Mouse (Mus musculus) forebrain, embryonic 16.5 days (tissue): ENCODE results near the gene Sgms2. TPM values are rescaled to one million over a fixed set of nuclear protein-coding genes. Genes with fewer than 3 reads are reported as not detected.

Source experiments
- ATAC-seq: fragments of 200-750 bp; cut with Nextera tagmentation; 2 replicates; pipeline ENCODE4 v1.8.0; 2017; ENCODE audit warnings: mild to moderate bottlenecking, moderate library complexity
- H3K27ac ChIP-seq: fragments of 300-500 bp; sonication (generic); 2 replicates; pipeline ENCODE4 v1.5.1; 2014; ENCODE audit warnings: low read length, control low read depth
- H3K27me3 ChIP-seq: fragments of 300-500 bp; sonication (generic); replicated peaks from 2 replicates; pipeline ENCODE4 v1.6.1; 2014; ENCODE audit warnings: low read length; ENCODE audit not compliant: control insufficient read depth, insufficient read depth
- H3K36me3 ChIP-seq: fragments of 300-500 bp; sonication (generic); 2 replicates; pipeline ENCODE4 v1.6.1; 2014; ENCODE audit not compliant: control insufficient read depth, insufficient read depth
- H3K4me1 ChIP-seq: fragments of 300-500 bp; sonication (generic); replicated peaks from 2 replicates; pipeline ENCODE4 v1.6.1; 2014; ENCODE audit warnings: low read length; ENCODE audit not compliant: control insufficient read depth, insufficient read depth
- H3K4me2 ChIP-seq: fragments of 300-500 bp; sonication (generic); 2 replicates; pipeline ENCODE4 v1.6.1; 2014; ENCODE audit warnings: mild to moderate bottlenecking, low read length, control low read depth
- H3K4me3 ChIP-seq: fragments of 300-500 bp; sonication (generic); replicated peaks from 2 replicates; pipeline ENCODE4 v1.5.1; 2014; ENCODE audit warnings: mild to moderate bottlenecking, low read length, control low read depth
- H3K9ac ChIP-seq: fragments of 300-500 bp; sonication (generic); replicated peaks from 2 replicates; pipeline ENCODE4 v1.6.1; 2014; ENCODE audit warnings: low read depth, low read length, control low read depth
- H3K9me3 ChIP-seq: fragments of 300-500 bp; sonication (generic); 2 replicates; pipeline ENCODE4 v1.6.1; 2016; ENCODE audit warnings: low read length; ENCODE audit not compliant: control insufficient read depth
- WGBS: fragments of 180-500 bp; shearing (Covaris S2); extraction: QIAGEN DNeasy Blood & Tissue Kit; methylation state at CpG from one replicate; pipeline ENCODE4 v1.1.7; 2014; 5-methylcytosine and 5-hydroxymethylcytosine counted together
- polyA plus RNA-seq: library from polyadenylated mRNA; unstranded; fragments of >200 nt; fragmentation: Nextera tagmentation; extraction: Ambion mirVana; gene quantifications from 2 replicates; pipeline ENCODE4 v1.2.1, GENCODE M21; 2015

Gene Sgms2
- polyA plus RNA-seq, 1 experiment from 2014 or later = 1.0 TPM

DNA sequence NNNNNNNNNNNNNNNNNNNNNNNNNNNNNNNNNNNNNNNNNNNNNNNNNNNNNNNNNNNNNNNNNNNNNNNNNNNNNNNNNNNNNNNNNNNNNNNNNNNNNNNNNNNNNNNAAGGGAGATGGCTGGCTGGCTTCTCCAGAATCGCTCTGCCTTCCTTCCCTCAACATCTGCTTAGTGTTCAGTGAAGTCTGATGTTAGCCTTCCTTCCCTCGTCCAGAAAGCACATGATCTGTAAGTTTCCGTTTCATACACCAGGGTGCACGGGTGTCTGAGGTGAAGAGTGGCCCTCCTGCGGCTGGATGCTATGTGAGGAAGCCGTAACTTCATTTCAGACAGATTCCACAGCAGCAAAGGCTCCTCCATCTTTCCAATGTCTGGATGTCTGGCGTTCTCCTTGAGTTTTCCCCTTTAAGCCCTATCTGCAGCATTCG, 156.1 kb downstream of the Sgms2 start:
- Histone ChIP-seq H3K9me3 (no peaks in the 10 kb centered on the region), H3K9ac (no peak overlapping the region), H3K4me1 (no peaks in the 10 kb centered on the region), H3K4me2 (no peak overlapping the region), H3K36me3 (no peaks in the 10 kb centered on the region), H3K27me3 (0 out of 2 replicates have a peak, but pooled peaks cover 2% of the 10 kb centered on the region), H3K27ac (no peak overlapping the region), H3K4me3 (no peak overlapping the region)
- ATAC-seq = no peak
- WGBS = 85% methylated on average over 8 of the region's 8 CpGs

DNA sequence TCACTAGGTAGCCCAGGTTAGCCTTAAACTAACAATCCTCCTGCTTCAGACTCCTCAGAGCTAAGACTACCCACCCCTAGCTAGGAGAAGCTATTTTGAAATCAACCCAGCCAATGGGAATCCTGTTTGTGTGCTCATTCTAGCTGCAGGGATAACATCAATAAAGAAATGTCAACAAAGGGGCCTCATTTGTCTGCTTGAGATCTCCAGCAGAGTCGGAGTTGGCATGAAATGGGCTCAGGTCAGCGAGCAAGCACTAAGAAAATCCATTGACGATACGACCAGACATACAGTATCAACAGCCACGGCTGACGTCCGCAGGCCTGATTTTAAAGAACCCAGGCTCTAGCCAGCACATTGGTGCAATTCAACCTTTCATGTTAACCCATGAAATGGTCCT, 164.0 kb downstream of the Sgms2 start:
- no peaks in the 10 kb centered on the region for H3K9me3 ChIP-seq
- H3K4me3 ChIP-seq = no peak overlapping the region
- no peak overlapping the region for H3K4me2 ChIP-seq
- 42% methylated on average over 7 of the region's 7 CpGs for WGBS
- ATAC-seq = no peak
- H3K4me1 ChIP-seq = no peaks in the 10 kb centered on the region
- H3K36me3 ChIP-seq = no peaks in the 10 kb centered on the region
- H3K9ac ChIP-seq = no peak overlapping the region
- no peak overlapping the region for H3K27ac ChIP-seq
- H3K27me3 ChIP-seq = no peaks in the 10 kb centered on the region

DNA sequence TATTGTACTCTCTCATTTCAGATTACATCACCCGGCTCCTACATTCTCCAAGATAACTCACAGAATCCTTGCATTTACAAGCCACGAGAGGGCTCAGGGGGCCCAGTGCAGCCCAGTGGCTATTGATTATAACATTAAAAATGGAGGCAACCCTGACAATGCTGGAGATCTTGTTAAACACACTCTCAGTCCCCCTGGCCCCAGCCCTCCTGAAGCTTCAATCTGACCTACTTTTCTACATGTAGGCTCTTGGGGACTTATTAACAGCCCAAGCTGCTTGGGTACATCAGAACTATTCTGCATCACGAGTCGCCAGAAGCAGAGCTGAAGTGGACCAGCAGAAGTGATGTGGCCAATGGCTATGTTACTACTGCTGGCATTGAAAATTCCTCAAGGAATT, 164.6 kb downstream of the Sgms2 start:
- Histone ChIP-seq H3K27me3 (no peaks in the 10 kb centered on the region), H3K9me3 (no peaks in the 10 kb centered on the region), H3K4me2 (no peak overlapping the region), H3K4me1 (no peaks in the 10 kb centered on the region), H3K4me3 (no peak overlapping the region), H3K36me3 (no peaks in the 10 kb centered on the region), H3K9ac (no peak overlapping the region), H3K27ac (no peak overlapping the region)
- WGBS = 88% methylated on average over 4 of the region's 4 CpGs
- ATAC-seq = no peak

DNA sequence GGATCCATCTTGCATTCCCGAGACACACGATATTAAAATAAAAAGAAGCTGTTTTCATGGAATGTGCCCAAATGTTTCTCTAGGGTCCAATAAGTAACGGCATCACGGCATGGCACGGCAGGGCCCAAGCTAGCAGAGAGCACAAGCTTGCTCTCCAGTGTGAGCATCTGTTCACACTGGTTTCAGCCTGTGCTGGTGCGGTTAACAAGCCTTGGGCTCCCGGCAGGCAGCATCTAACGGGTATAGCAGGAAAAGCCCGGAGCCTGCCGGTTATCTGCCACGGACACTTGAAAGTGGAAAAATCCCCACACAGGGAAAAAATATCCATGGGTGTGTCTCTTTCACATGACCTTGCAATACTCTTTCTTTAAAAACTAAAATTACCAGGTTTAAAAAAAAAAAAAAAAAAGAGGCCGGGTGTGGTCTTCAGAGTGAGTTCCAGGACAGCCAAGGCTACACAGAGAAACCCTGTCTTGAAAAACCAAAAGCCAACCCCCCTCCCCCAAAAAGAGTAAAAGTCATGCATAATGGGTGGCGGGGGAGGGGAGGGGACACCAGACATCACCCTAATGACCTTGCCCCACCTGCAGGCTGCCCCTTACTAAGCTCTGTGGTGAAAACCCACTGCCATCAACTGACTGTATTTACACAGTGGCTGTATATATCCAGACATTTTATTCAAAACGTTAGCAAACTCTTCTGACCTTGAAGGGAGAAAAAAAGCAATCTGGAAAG, 169.0 kb downstream of the Sgms2 start:
- Histone ChIP-seq H3K4me2 (no peak overlapping the region), H3K9me3 (no peaks in the 10 kb centered on the region), H3K36me3 (no peaks in the 10 kb centered on the region), H3K9ac (no peak overlapping the region), H3K27ac (no peak overlapping the region), H3K27me3 (no peaks in the 10 kb centered on the region), H3K4me3 (no peak overlapping the region), H3K4me1 (0 out of 2 replicates have a peak, but pooled peaks cover 2% of the 10 kb centered on the region)
- WGBS = 71% methylated on average over 14 of the region's 14 CpGs
- no peak for ATAC-seq

DNA sequence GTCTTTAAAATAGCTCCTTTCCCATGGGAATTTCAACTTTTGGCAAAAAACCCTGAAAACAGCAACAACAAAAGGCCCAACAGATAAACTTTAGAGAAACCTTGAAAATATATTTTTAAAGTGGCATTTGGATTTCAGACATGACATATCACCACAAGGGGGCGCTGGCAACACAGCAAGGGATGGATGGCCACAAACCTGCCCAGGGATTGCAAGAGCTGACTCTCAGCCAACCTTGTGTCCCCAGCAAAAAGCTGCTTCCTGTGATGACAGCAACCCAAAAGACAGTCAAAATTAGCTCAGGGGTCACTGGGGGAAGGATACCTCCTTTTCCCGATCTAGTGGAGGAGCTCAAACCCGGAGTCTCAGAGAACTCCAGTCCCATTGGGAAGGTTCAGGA, 171.0 kb downstream of the Sgms2 start:
- 7% methylated on average over 3 of the region's 3 CpGs for WGBS
- no peak for ATAC-seq
- no peaks in the 10 kb centered on the region for H3K27me3 ChIP-seq
- H3K27ac ChIP-seq = no peak overlapping the region
- H3K4me2 ChIP-seq = no peak overlapping the region
- H3K4me3 ChIP-seq = no peak overlapping the region
- no peak overlapping the region for H3K9ac ChIP-seq
- no peaks in the 10 kb centered on the region for H3K9me3 ChIP-seq
- 0 out of 2 replicates have a peak, but pooled peaks cover 2% of the 10 kb centered on the region for H3K4me1 ChIP-seq
- no peaks in the 10 kb centered on the region for H3K36me3 ChIP-seq

DNA sequence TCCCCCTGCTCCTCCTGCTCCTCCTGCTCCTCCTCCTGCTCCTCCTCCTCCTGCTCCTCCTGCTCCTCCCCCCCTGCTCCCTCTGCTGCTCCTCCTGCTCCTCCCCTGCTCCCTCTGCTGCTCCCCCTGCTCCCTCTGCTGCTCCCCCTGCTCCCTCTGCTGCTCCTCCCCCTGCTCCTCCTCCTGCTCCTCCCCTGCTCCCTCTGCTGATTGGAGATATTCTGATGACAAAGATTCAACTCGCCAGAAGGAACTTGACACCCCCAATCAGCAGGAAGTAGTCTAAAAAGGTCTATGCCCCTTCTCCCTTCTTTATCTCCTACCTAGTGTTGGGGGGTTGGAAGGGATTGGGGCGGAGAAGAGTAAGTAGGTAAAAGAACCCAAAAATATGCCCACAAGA, 173.0 kb downstream of the Sgms2 start:
- Histone ChIP-seq H3K4me2 (no peak overlapping the region), H3K9ac (no peak overlapping the region), H3K27ac (no peak overlapping the region), H3K4me3 (no peak overlapping the region), H3K4me1 (0 out of 2 replicates have a peak, but pooled peaks cover 2% of the 10 kb centered on the region), H3K9me3 (no peaks in the 10 kb centered on the region), H3K36me3 (no peaks in the 10 kb centered on the region), H3K27me3 (no peaks in the 10 kb centered on the region)
- no peak for ATAC-seq
- WGBS = 48% methylated on average over 2 of the region's 2 CpGs

DNA sequence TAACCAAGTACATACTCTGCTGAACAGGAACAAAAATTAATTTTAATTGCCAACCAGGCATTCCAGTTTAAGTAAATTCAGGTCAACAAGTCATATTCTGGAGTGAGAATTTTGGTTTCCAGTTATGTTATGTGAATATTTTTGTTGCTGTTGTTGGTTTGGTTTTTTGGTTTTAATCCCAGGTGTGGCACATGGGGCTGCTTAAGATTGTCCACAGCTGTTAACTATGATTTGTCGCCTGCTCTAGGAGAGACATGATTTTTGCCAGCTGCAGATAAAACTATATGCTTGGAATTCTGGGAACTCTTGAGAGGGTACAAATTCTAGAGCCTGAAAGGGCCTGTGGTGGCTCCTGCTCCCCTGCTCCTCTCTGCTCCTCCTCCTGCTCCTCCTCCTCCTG, 174.1 kb downstream of the Sgms2 start:
- Histone ChIP-seq H3K4me3 (no peak overlapping the region), H3K27me3 (no peaks in the 10 kb centered on the region), H3K9ac (no peak overlapping the region), H3K4me2 (no peak overlapping the region), H3K4me1 (0 out of 2 replicates have a peak, but pooled peaks cover 2% of the 10 kb centered on the region), H3K9me3 (no peaks in the 10 kb centered on the region), H3K36me3 (no peaks in the 10 kb centered on the region), H3K27ac (no peak overlapping the region)
- 89% methylated on average over 1 of the region's 1 CpGs for WGBS
- ATAC-seq = no peak

DNA sequence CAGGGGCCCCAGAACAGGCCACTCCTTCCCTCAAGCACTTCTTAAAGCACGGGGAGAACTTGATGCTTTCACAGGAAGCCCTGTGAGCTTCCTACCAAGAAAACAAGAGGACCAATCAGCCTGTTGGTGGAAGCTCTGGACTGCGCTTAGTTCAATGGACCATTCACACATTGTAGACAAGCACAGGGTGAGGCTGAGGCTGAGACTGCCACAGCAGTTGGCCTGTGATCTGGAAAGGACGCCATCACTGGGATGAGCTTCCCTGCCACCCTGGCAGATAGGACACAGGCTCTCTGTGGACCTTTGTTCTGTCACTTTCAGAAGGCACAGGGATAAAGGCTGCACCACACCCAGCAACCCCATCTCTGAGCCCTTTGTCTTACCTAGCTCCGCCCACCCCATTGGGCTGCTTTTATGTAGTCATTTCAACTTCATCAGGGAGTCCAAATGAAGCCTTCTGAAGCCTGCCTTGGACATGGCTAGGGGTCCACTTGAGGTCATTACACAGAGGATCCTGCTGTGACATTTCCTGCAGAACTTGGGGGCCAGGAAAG, 175.2 kb downstream of the Sgms2 start:
- Histone ChIP-seq H3K27me3 (no peaks in the 10 kb centered on the region), H3K4me1 (0 out of 2 replicates have a peak, but pooled peaks cover 2% of the 10 kb centered on the region), H3K9ac (no peak overlapping the region), H3K36me3 (no peaks in the 10 kb centered on the region), H3K4me2 (no peak overlapping the region), H3K4me3 (no peak overlapping the region), H3K9me3 (no peaks in the 10 kb centered on the region), H3K27ac (no peak overlapping the region)
- ATAC-seq = no peak
- 44% methylated on average over 4 of the region's 4 CpGs for WGBS

DNA sequence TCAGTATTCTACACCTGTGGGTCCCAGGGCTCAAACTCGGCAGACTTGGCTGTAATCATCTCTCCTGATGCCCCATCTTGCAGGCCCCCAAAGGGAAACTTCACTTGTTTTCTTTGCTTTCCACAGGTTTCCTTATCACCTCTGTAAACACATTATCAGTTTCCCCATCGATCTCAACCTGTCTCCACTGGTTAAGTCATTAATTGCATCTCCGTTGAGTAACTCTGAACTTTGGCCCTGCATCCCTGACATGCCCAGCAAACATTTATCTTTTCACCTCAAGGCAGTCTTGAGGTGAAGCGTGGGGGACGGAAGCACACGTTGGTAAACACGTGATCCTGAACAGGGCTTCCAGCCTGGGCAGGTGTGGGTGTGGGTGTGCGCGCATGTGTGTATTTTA, 178.9 kb downstream of the Sgms2 start:
- no peak for ATAC-seq
- H3K4me3 ChIP-seq = no peak overlapping the region
- no peak overlapping the region for H3K9ac ChIP-seq
- peaks cover 3% of the 10 kb centered on the region; the same call in 1 of the 2 replicates for H3K9me3 ChIP-seq
- H3K27me3 ChIP-seq = no peaks in the 10 kb centered on the region
- H3K4me2 ChIP-seq = no peak overlapping the region
- H3K27ac ChIP-seq = no peak overlapping the region
- H3K36me3 ChIP-seq = no peaks in the 10 kb centered on the region
- WGBS = 93% methylated on average over 9 of the region's 9 CpGs
- no peaks in the 10 kb centered on the region for H3K4me1 ChIP-seq
